Mouse (Mus musculus) stomach, embryonic 16.5 days (tissue): ENCODE data around the gene Hdac4. TPM values are rescaled to one million over a fixed set of nuclear protein-coding genes. Genes with fewer than 3 reads are reported as not detected.
A peak's percentile ranks its signal among the peaks of the same experiment; 100 is the strongest.

Source experiments
- ATAC-seq: fragments of 200-750 bp; cut with Nextera tagmentation; 2 replicates; pipeline ENCODE4 v1.8.0; 2017; ENCODE audit warnings: moderate number of reproducible peaks, moderate TSS enrichment; ENCODE audit not compliant: insufficient read depth, low FRiP score
- H3K27ac ChIP-seq: fragments of 300-500 bp; sonication (generic); 2 replicates; pipeline ENCODE4 v1.5.1; 2014; ENCODE audit warnings: low read length
- H3K27me3 ChIP-seq: fragments of 300-500 bp; sonication (generic); 2 replicates; pipeline ENCODE4 v1.6.1; 2014; ENCODE audit warnings: low read length, control low read depth, mixed read lengths; ENCODE audit not compliant: control insufficient read depth, insufficient read depth
- H3K36me3 ChIP-seq: fragments of 300-500 bp; sonication (generic); 2 replicates; pipeline ENCODE4 v1.6.1; 2014; ENCODE audit warnings: low read length; ENCODE audit not compliant: control insufficient read depth, insufficient read depth
- H3K4me1 ChIP-seq: fragments of 300-500 bp; sonication (generic); 2 replicates; pipeline ENCODE4 v1.6.1; 2014; ENCODE audit warnings: low read length, control low read depth, mixed read lengths; ENCODE audit not compliant: control insufficient read depth, insufficient read depth
- H3K4me2 ChIP-seq: fragments of 300-500 bp; sonication (generic); 2 replicates; pipeline ENCODE4 v1.6.1; 2014; ENCODE audit warnings: low read depth, low read length, mixed read lengths
- H3K4me3 ChIP-seq: fragments of 300-500 bp; sonication (generic); replicated peaks from 2 replicates; pipeline ENCODE4 v1.5.1; 2014; ENCODE audit warnings: mild to moderate bottlenecking, low read length
- H3K9ac ChIP-seq: fragments of 300-500 bp; sonication (generic); 2 replicates; pipeline ENCODE4 v1.6.1; 2014; ENCODE audit warnings: low read length
- H3K9me3 ChIP-seq: fragments of 300-500 bp; sonication (generic); replicated peaks from 2 replicates; pipeline ENCODE4 v1.6.1; 2016; ENCODE audit warnings: low read length, control low read depth; ENCODE audit not compliant: control insufficient read depth
- WGBS: fragments of 180-500 bp; shearing (Covaris S2); extraction: QIAGEN DNeasy Blood & Tissue Kit; methylation state at CpG from one replicate; pipeline ENCODE4 v1.1.7; 2014; 5-methylcytosine and 5-hydroxymethylcytosine counted together
- polyA plus RNA-seq: library from polyadenylated mRNA; unstranded; fragments of >200 nt; fragmentation: Nextera tagmentation; extraction: Ambion mirVana; gene quantifications from 2 replicates; pipeline ENCODE4 v1.2.1, GENCODE M21; 2015

Hdac4 gene
- polyA plus RNA-seq, 1 experiment from 2014 or later = 15.7 TPM

DNA sequence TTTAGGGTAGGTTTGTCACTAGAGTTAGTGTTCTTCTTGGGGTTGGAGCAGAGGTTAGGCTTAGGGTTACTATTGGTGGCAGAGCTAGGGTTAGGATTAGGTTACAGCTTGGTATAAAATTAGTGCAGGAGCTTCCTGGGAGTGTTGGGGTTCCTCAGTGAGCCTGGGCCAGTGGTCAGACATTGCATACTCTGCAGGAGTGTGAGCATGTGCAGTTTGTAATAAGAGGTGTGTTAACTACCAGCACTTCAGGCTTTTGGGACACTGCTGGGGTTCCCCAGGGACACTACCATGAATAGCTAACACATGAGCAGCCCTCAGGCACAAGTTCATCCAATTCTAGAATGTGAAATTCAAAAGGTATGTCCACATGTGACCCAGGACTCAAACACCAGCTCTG is 209.7 kb downstream of the Hdac4 start:
- Histone ChIP-seq H3K9ac (no peak overlapping the region), H3K4me2 (no peak overlapping the region), H3K9me3 (no peaks in the 10 kb centered on the region), H3K4me3 (no peak overlapping the region), H3K27ac (no peak overlapping the region), H3K27me3 (no peaks in the 10 kb centered on the region), H3K36me3 (no peaks in the 10 kb centered on the region), H3K4me1 (no peaks in the 10 kb centered on the region)
- no peak for ATAC-seq

DNA sequence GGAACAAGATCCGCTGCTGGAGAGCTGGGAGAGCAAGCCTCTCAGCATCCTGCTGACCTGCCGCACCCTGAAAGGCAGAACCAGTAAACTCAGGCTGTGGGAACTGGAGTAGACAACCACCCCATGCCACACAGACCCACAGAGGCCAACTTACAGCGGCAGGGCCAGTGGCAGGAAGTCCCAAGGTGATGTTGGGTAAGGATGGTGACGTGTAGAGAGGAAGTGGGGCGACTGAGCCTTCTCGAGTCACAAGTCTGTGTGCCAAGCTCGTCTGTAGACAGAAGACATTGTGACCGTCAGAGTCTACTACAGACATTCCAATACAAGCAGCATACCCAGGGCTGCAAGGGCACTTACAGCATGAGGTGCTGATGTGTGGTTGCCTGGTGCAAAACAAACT is 211.0 kb downstream of the Hdac4 start:
- no peaks in the 10 kb centered on the region for H3K36me3 ChIP-seq

DNA sequence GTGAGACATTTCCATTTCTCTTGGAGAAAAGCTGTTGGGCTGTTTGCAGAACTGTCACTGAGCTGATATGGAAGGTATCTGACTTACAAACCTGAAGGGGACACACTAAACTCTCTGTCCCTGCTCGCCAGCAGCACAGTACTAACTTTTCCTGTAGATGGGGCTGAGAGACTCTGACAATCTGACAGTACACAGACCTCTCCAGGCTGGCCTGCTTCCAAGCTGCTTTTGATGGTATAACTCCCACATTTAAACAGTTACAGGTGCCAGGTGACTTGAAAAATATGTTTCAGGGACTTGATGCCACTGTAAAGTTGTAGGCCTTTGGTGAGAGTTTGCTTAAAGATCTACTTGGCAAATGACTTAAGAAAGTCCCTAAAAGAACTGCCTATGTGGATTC is 214.1 kb downstream of the Hdac4 start:
- H3K27me3 ChIP-seq = no peaks in the 10 kb centered on the region
- no peaks in the 10 kb centered on the region for H3K4me1 ChIP-seq
- no peak for ATAC-seq
- 45% methylated on average over 1 of the region's 1 CpGs for WGBS
- no peak overlapping the region for H3K4me2 ChIP-seq
- no peaks in the 10 kb centered on the region for H3K9me3 ChIP-seq
- H3K9ac ChIP-seq = no peak overlapping the region
- no peak overlapping the region for H3K27ac ChIP-seq
- no peak overlapping the region for H3K4me3 ChIP-seq
- H3K36me3 ChIP-seq = no peaks in the 10 kb centered on the region

More for the DNA sequence above, 211.0 kb downstream of the Hdac4 start:
- H3K9ac ChIP-seq = no peak overlapping the region
- H3K4me1 ChIP-seq = no peaks in the 10 kb centered on the region
- ATAC-seq = no peak
- H3K4me2 ChIP-seq = no peak overlapping the region
- no peak overlapping the region for H3K4me3 ChIP-seq
- no peaks in the 10 kb centered on the region for H3K9me3 ChIP-seq
- no peak overlapping the region for H3K27ac ChIP-seq
- WGBS = 82% methylated on average over 8 of the region's 8 CpGs
- H3K27me3 ChIP-seq = no peaks in the 10 kb centered on the region

DNA sequence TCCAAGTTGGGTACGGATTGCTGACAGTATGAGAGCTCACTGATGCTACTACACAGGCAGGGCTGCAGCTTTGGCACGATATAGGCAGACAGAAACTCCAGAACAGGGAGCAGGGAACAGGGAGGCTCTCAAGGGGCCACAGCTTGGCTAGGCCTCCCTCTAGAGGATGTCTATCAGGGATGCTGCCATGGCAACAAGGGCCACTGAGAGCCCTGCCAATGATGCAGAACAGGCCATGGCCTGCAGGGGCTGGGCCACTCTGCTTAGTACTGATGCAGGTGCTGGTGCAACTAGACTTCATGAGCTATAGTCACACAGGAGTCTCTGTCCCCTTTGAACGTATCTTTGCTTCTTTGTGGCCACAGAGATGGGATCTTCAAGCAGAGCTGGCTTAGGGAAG is 217.1 kb downstream of the Hdac4 start:
- no peaks in the 10 kb centered on the region for H3K36me3 ChIP-seq
- ATAC-seq = no peak

DNA sequence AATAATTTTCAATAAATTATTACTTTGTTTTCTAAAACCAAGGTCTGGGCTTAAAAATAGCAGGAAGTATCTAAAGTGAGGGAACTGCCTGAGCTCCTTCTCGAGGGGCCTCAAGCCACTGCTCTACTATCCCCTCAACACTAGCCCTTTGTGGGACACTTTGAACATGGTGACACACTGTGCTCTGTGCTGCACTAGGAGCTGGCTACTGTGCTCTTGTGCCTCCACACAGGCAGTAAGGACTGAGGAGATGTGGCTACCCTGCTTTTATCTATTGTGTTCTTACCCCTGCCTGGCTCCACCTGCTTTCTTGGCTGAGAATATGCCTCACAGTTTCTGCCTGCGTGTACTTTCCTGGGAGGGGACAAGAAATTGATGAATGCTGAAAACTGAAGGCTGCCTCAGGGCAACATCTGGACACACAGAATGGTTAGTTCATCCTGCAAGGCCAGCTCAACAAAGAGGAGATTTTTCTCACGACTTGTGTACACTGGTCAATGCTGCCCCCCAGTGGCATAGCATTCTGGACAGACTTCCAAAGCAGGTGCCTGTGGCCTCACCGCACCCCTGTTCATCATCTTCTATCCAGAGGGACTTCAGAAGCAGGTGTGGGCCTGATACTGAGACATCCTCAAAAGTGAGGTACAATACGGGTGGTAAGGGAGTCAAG is 226.7 kb downstream of the Hdac4 start:
- H3K27ac ChIP-seq = no peak overlapping the region

More for the DNA sequence above, 217.1 kb downstream of the Hdac4 start:
- Histone ChIP-seq H3K4me1 (no peaks in the 10 kb centered on the region), H3K9me3 (no peaks in the 10 kb centered on the region), H3K4me3 (no peak overlapping the region), H3K27ac (no peak overlapping the region), H3K27me3 (no peaks in the 10 kb centered on the region), H3K9ac (no peak overlapping the region), H3K4me2 (no peak overlapping the region)
- 76% methylated on average over 3 of the region's 3 CpGs for WGBS

DNA sequence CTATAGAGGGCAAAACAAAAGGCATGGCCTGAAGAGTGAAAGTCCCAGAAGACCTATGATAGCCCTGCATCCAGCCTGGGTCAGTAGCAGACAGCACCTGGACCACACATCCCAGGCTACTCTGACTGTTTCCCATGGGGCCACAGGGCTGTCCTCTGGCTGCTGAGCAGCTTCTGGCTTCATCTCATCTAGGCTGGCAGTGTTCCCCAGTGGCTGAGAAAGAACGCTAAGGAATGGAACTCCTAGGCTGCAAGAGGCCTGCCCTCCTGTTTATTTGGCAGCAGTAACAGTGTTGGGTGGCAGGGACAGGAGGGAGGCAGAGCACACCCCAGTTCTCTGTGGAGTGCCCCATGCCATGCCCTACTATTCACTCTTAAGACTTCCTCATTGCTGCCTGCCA is 228.5 kb downstream of the Hdac4 start:
- 80% methylated on average over 1 of the region's 1 CpGs for WGBS
- no peak for ATAC-seq

More for the DNA sequence above, 226.7 kb downstream of the Hdac4 start:
- H3K4me2 ChIP-seq = no peak overlapping the region
- H3K4me1 ChIP-seq = no peaks in the 10 kb centered on the region
- H3K27me3 ChIP-seq = no peaks in the 10 kb centered on the region
- H3K9ac ChIP-seq = no peak overlapping the region
- H3K4me3 ChIP-seq = no peak overlapping the region
- 49% methylated on average over 5 of the region's 5 CpGs for WGBS
- H3K9me3 ChIP-seq = no peaks in the 10 kb centered on the region
- H3K36me3 ChIP-seq = peaks cover 6% of the 10 kb centered on the region
- ATAC-seq = no peak

DNA sequence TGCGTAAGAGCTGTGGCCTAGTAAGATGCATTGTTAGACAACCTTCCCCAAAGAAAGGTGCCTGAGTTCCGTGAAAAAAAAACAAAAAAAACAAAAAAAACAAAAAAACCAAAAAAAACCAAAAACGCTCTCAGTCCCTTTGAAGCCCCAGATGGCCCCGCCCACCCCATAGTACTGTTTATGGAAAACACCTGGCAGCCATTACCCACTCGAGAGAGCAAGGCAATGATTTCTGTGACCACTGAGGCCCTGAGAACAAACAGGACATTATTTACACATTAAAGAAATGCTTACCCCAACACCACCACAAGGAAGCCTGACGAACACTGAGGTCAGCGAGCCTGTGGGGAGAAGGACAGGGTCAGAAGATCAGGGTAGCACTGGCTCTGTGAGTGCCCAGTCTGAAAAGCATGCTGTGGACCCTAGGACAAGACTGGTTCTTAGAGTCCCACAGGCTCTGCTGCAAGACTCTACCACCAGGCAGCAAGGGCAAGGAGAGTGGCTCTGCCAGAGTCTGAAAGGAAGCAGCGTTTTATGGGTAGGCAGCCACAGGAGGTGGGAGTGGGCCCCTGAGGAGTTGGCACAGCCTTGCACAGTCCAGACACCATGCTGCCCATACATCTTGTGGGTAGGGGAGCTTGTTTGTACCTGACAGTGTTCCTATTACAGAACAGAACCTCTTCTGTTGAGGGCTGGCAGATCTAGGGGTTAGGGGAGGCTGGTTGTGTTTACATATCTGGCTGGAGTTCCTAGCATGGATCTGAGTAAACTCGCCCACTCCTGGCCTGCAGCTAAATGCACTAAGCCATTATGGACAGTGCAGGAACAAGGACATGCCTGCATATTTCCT is 230.8 kb downstream of the Hdac4 start:
- no peak for ATAC-seq
- H3K9me3 ChIP-seq = no peaks in the 10 kb centered on the region
- H3K4me3 ChIP-seq = no peak overlapping the region
- no peak overlapping the region for H3K27ac ChIP-seq
- H3K4me2 ChIP-seq = no peak overlapping the region
- H3K36me3 ChIP-seq = no peaks in the 10 kb centered on the region
- no peak overlapping the region for H3K9ac ChIP-seq
- no peaks in the 10 kb centered on the region for H3K4me1 ChIP-seq
- WGBS = 61% methylated on average over 9 of the region's 9 CpGs
- H3K27me3 ChIP-seq = no peaks in the 10 kb centered on the region

More for the DNA sequence above, 228.5 kb downstream of the Hdac4 start:
- Histone ChIP-seq H3K4me2 (no peak overlapping the region), H3K4me3 (no peak overlapping the region), H3K4me1 (no peaks in the 10 kb centered on the region), H3K9ac (no peak overlapping the region), H3K27me3 (no peaks in the 10 kb centered on the region), H3K9me3 (no peaks in the 10 kb centered on the region), H3K36me3 (no peaks in the 10 kb centered on the region; the same call in 1 of the 2 replicates), H3K27ac (no peak overlapping the region)

DNA sequence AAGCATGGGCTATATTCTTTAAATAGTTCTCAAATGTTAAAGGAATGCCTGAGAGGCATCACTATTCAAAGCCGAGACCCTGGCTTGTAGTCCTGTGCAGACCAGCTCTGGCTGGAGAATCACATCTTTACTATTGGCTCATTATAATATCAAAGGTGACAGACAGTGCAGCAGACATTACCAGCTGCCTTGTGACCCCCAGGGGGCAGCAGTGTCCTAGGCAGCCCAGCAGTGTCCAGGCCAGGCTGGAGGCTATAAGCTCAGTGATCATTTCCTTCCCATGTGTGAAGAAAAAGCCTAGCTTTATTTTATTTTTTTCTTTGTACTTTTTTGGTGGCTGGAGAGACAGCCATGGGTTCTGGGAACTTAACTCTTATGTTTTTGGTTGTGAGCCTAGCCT is 233.2 kb downstream of the Hdac4 start:
- H3K27ac ChIP-seq = no peak overlapping the region
- H3K4me1 ChIP-seq = no peaks in the 10 kb centered on the region
- no peaks in the 10 kb centered on the region for H3K27me3 ChIP-seq
- ATAC-seq = peak; percentile 47; the same call in 1 of the 2 replicates
- H3K4me3 ChIP-seq = no peak overlapping the region
- no peak overlapping the region for H3K9ac ChIP-seq
- H3K4me2 ChIP-seq = no peak overlapping the region
- no peaks in the 10 kb centered on the region for H3K36me3 ChIP-seq
- no peaks in the 10 kb centered on the region for H3K9me3 ChIP-seq
- WGBS = 69% methylated on average over 1 of the region's 1 CpGs

DNA sequence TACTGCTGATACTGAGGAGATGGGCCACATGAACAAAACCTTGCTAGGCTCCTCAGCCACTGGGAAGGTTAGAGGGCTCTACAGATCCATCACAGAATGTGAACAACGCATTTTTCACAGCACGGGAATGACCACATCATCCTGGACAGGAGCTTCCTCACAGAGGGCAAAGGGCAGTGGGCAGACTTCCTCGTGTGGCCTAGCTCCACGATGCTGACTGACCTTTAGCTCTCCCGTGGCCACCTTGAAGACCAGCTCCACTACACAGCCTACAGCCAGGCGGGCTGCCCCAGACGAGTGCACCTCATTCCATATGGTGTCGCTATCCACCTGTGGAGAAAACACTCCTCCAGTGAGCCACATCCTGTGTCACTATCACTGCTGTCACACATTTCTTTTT is 234.3 kb downstream of the Hdac4 start:
- Histone ChIP-seq H3K4me1 (no peaks in the 10 kb centered on the region), H3K4me3 (no peak overlapping the region), H3K27me3 (no peaks in the 10 kb centered on the region), H3K9me3 (no peaks in the 10 kb centered on the region), H3K4me2 (no peak overlapping the region), H3K9ac (no peak overlapping the region), H3K36me3 (no peaks in the 10 kb centered on the region), H3K27ac (no peak overlapping the region)
- ATAC-seq = no peak
- WGBS = 62% methylated on average over 8 of the region's 8 CpGs
